Mouse (Mus musculus): Measurements from ENCODE around the gene Nat8f4. TPM values are rescaled to one million over a fixed set of nuclear protein-coding genes. Genes with fewer than 3 reads are reported as not detected.
"Not testable (repeated sequence)": the region's sequence is repeated elsewhere in the genome, so short reads cannot be mapped to it uniquely, and the experiment has no call there.

Gene Nat8f4
- polyA plus RNA-seq, 1 experiment: 1.1 TPM

DNA sequence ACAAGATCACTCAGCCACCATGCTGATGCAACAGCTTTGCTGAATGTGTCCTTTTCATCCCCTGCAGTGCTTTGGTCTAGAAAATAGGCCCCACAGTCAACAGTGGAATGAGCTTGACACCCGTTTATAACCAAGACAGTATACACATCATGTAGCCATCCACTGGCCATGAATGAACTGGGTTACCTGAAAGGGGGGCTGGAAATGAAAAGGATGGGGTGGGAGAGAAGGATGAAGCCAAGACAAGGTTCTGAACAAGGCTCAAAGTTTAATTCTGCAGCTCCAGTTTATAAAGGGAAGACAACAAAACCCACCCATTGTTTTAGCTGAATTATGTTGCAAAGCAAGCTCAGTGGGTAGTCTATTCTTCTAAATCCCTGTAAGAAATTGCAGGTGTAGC is 20.4 kb downstream of the Nat8f4 start:
- H3K27ac ChIP-seq (ENCODE audit: control insufficient read depth, insufficient read depth, low read depth, low read length, poor library complexity): no peak overlapping the region
- H3K4me1 ChIP-seq (ENCODE audit: control insufficient read depth, insufficient read depth, low read length): no peaks in the 10 kb centered on the region
- H3K4me3 ChIP-seq (replicated peaks; ENCODE audit: control insufficient read depth, low read depth, low read length): no peak overlapping the region
- 84% methylated on average over 1 of the region's 1 CpGs for WGBS
- TF ChIP-seq POLR2A (IDR thresholded peaks at IDR 0.05; ENCODE audit: borderline replicate concordance, control insufficient read depth, low read depth, low read length): no peak
- TF ChIP-seq CTCF (IDR thresholded peaks at IDR 0.05; ENCODE audit: control insufficient read depth, insufficient read depth, low read length): no peak

DNA sequence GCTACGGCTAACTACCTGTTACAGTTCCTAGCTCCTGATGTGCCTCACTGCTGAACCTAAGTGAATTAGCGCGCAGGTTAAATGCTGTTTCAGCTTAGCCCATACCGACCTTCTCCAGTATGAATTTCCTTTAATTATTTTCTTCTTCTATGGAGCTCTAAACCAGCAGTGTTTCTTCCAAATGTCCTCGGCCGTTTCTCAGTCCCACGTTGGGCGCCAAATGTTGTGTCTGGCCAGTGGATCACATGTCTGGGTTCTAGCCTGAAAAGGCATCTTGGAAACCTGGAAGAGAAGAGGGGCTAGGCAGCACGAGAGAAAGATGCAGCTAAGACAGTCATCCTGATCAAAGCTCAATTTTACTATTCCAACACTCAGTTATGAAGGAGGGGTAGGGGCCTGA is 21.4 kb downstream of the Nat8f4 start:
- 88% methylated on average over 9 of the region's 9 CpGs for WGBS
- H3K27ac ChIP-seq (ENCODE audit: control insufficient read depth, insufficient read depth, low read depth, low read length, poor library complexity); H3K4me3 ChIP-seq (replicated peaks; ENCODE audit: control insufficient read depth, low read depth, low read length); H3K4me1 ChIP-seq (ENCODE audit: control insufficient read depth, insufficient read depth, low read length): not testable (repeated sequence)

DNA sequence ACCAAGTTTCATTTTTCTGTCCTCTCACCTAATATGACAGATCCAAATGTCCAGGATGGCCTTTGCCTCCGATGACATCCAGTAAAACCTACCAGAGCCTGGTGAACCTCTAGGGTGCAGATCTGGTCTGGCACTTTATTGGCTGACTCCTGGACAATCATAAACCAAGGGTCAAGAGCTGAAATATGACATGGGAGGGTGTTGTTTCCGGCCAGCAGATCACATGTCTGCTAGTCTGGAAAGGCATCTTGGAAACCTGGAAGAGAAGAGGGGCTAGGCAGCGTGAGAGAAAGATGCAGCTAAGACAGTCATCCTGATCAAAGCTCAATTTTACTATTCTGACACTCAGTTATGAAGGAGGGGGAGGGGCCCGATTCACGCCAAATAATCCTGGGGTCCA is 35.7 kb downstream of the Nat8f4 start, which contains the start of gene Nat8f2:
Gene Nat8f2 (minus strand): TSS at position 153 of the 400 bp plus-strand sequence.
- WGBS: 83% methylated on average over 5 of the region's 5 CpGs
- H3K4me1 ChIP-seq (ENCODE audit: control insufficient read depth, insufficient read depth, low read length); H3K27ac ChIP-seq (ENCODE audit: control insufficient read depth, insufficient read depth, low read depth, low read length, poor library complexity); H3K4me3 ChIP-seq (replicated peaks; ENCODE audit: control insufficient read depth, low read depth, low read length): not testable (repeated sequence)

DNA sequence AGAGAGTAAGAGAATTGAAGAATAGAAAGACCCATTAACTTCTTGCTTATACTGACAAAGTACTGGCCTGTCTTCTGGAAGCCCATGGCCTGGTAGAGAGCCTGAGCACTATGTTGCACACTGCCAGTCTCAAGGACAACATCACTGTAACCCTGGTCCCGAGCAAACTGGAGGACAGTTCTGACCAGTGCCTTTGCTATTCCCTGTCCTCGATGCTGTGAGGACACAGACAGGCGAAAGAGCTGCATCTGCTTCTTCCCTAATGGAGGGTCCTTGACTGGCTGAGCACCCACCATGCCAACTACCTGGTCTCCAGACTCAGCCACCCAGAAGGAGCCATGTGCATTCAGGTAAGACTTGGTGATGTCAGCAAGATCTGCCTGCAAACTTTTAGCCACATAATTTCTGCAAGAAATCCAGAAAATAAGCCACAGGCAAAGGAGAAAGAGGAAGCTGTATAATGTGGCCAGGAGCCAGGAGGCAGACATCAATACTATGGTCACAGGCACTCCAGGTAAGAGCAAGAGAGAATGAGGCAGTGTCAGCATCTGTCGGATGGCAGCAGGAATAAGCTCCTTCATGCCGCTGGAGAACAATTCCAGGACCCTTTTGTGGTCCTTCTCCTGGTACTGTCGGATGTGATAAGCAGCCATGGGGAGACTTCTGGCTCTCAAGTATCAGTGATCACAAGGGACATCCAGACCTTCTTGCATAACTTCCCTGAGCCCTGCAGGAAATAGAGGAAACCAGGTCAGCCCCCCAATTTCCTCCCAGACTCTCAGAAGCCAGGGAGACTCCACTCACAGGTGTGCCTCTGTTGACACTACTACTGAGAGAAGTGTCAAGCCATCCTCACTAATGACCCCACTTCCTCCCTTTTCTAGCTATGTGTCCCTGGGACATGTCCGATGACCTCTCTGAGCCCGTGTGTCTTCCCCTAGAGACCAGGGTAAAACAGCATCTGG is 36.7 kb downstream of the Nat8f4 start:
- no peak overlapping the region for H3K4me3 ChIP-seq (replicated peaks; ENCODE audit: control insufficient read depth, low read depth, low read length)
- no peaks in the 10 kb centered on the region; the same call in 1 of the 2 replicates for H3K4me1 ChIP-seq (ENCODE audit: control insufficient read depth, insufficient read depth, low read length)
- no peak overlapping the region for H3K27ac ChIP-seq (ENCODE audit: control insufficient read depth, insufficient read depth, low read depth, low read length, poor library complexity)
- 35% methylated on average over 8 of the region's 8 CpGs for WGBS
- TF ChIP-seq POLR2A (IDR thresholded peaks at IDR 0.05; ENCODE audit: borderline replicate concordance, control insufficient read depth, low read depth, low read length): no peak
- no peak for TF ChIP-seq CTCF (IDR thresholded peaks at IDR 0.05; ENCODE audit: control insufficient read depth, insufficient read depth, low read length)

DNA sequence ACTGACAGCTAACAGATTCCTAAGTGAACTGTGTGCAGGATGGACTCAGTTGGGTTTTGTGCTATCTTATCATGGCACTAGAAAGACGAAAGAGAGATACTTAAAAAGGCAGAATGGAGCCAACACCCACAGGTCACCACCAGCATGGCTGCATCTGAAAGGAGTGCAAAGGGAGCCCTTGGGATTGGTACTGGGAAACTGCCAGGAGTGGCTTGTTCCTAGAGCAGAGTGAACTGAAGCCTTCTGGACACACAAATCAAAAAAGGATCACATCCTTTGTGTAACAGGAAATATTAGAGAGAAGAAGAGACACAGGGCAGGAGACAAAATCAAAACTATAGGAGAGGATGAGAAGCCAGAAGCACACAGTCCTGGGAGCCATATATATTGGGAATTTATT is 37.7 kb downstream of the Nat8f4 start:
- H3K4me1 ChIP-seq (ENCODE audit: control insufficient read depth, insufficient read depth, low read length); H3K27ac ChIP-seq (ENCODE audit: control insufficient read depth, insufficient read depth, low read depth, low read length, poor library complexity): not testable (repeated sequence)
- WGBS: 80% methylated on average over 1 of the region's 1 CpGs

DNA sequence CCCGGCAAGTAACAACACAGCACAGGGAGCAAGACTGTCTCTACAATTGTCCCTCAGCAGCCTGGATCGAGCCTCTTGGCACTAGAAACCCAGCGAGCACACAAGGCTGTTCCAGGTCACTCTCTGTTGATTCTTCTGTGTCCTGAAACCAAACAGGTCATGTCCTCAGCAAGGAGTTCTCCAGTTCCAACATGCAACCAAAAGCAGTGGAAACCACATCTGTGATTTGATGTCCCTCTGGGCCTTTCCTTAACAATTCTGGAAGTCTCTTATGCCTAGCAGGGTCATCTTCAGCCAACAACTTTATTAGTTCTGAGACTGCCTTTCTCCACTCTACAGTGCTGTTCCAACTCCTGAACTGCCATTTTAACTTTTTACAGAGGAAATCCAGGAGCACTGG is 38.5 kb downstream of the Nat8f4 start:
- H3K4me1 ChIP-seq (ENCODE audit: control insufficient read depth, insufficient read depth, low read length); H3K27ac ChIP-seq (ENCODE audit: control insufficient read depth, insufficient read depth, low read depth, low read length, poor library complexity); H3K4me3 ChIP-seq (replicated peaks; ENCODE audit: control insufficient read depth, low read depth, low read length): not testable (repeated sequence)
- WGBS: 75% methylated on average over 3 of the region's 3 CpGs

More for the DNA sequence above, 37.7 kb downstream of the Nat8f4 start:
- not testable (repeated sequence) for H3K4me3 ChIP-seq (replicated peaks; ENCODE audit: control insufficient read depth, low read depth, low read length)

DNA sequence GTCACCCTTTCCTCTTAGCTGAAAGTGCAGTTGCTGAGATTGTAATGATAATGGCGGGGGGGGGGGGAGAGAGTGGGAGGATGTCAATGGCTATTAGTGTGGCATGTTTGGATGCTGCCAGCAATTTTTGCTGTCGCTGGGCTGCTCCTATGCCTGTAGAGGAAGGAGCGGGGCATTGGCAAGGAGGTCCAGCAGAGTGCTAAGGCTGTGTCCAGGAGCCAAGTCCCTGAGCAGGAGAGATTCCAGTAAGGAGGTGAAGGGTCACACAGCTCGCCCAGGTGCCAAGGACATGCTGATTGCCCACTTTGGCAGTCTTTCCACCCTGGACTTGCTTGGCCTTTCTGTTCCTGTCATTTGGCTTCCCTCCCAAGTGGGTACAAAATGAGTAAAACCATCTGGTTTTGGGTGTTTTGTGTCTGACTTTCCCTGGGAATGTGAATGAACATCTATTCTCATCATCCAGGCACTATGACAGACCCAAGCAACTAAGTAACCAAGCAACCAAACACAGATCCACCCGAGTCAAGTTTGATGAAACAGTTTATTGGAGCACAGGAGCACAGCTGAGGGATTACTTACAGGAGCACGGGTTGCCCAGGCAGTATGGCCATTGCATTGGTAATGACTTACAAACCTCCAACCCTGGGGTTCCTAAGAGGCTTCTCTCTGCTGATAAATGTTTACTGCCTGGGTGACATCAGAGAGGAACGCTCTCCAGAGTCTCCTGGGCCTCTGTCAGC is 39.6 kb downstream of the Nat8f4 start:
- not testable (repeated sequence) for H3K27ac ChIP-seq (ENCODE audit: control insufficient read depth, insufficient read depth, low read depth, low read length, poor library complexity); H3K4me3 ChIP-seq (replicated peaks; ENCODE audit: control insufficient read depth, low read depth, low read length); H3K4me1 ChIP-seq (ENCODE audit: control insufficient read depth, insufficient read depth, low read length)
- 69% methylated on average over 6 of the region's 7 CpGs for WGBS

DNA sequence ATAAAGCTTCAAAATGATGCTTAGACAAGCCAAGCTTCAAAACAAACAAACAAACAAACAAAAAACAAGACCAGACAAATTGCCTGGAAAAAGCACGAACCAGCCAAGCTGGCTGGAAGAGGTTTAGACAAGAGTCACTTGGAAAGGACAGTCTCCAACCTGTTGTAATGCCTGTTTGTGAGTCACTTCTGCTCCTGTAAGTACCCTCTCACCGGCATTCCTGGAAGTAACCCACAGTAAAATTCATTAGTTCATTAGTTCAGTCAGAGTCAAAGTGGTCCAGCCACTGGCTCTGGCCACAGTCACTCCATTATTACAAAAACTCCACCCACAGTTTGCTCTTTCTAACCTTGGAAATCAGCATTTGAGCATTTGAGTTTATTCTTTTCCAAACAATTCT is 40.8 kb downstream of the Nat8f4 start:
- Histone ChIP-seq H3K4me3 (replicated peaks; ENCODE audit: control insufficient read depth, low read depth, low read length) (no peak overlapping the region), H3K27ac (ENCODE audit: control insufficient read depth, insufficient read depth, low read depth, low read length, poor library complexity) (no peak overlapping the region), H3K4me1 (ENCODE audit: control insufficient read depth, insufficient read depth, low read length) (no peaks in the 10 kb centered on the region; the same call in 1 of the 2 replicates)
- 76% methylated on average over 2 of the region's 2 CpGs for WGBS
- TF ChIP-seq CTCF (IDR thresholded peaks at IDR 0.05; ENCODE audit: control insufficient read depth, insufficient read depth, low read length) (no peak), POLR2A (IDR thresholded peaks at IDR 0.05; ENCODE audit: borderline replicate concordance, control insufficient read depth, low read depth, low read length) (no peak)

DNA sequence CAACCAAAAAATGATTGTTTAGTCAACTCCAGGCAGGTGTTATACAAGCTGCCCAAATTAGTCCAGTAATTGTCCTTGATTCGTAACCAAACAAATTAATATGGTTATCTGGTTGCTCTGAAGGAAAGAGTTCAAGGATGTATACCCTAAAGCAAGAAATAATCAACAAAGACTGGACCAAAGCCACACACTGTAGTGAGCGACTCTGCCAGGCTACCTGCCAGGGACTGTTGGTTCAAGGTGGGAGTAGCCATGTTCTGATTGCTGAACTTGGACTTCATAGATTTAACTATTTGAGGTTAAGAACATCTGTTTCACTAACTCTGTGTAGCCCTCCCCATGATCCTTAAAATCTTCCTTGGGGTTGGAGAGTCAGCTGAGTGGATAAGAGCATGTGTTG is 41.5 kb downstream of the Nat8f4 start:
- WGBS: 68% methylated on average over 2 of the region's 2 CpGs
- no peak overlapping the region for H3K27ac ChIP-seq (ENCODE audit: control insufficient read depth, insufficient read depth, low read depth, low read length, poor library complexity)
- H3K4me3 ChIP-seq (replicated peaks; ENCODE audit: control insufficient read depth, low read depth, low read length): no peak overlapping the region
- no peaks in the 10 kb centered on the region; the same call in 1 of the 2 replicates for H3K4me1 ChIP-seq (ENCODE audit: control insufficient read depth, insufficient read depth, low read length)
- no peak for TF ChIP-seq CTCF (IDR thresholded peaks at IDR 0.05; ENCODE audit: control insufficient read depth, insufficient read depth, low read length)
- no peak for TF ChIP-seq POLR2A (IDR thresholded peaks at IDR 0.05; ENCODE audit: borderline replicate concordance, control insufficient read depth, low read depth, low read length)
